Mouse (Mus musculus): ENCODE measurements around the gene Bach2.

DNA sequence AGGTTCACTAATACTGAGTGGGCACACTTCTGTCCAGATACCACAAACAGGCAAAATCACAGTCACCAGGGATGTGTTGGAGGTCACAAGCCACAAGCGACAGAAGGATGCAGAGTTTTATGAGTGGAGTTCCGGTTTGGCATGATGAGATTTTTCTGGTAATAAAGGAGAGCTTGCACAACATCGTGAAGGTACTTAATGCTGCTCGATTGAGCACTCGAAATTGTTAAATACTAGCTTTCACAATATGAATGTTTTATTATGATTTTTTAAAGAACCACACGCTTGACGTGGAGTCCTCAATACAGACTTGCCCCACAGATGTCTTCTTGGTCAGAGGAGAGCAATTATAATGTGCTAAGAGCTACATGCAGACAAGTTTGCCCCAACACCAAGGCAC lies 40.0 kb upstream of the Bach2 start:
- TF ChIP-seq CTCF (IDR thresholded peaks at IDR 0.05; ENCODE audit: low read depth) = no peak
- no peak for TF ChIP-seq EP300 (IDR thresholded peaks at IDR 0.05; ENCODE audit: low read depth)
